Mouse (Mus musculus) cerebellum, adult 11-12 months (tissue): ENCODE data around the gene Smg5.
"Not testable (repeated sequence)": the region's sequence is repeated elsewhere in the genome, so short reads cannot be mapped to it uniquely, and the experiment has no call there.

Source experiments
- DNase-seq: peaks from one replicate; pipeline ENCODE4 v3.0.0; 2022

The Smg5 gene

DNA sequence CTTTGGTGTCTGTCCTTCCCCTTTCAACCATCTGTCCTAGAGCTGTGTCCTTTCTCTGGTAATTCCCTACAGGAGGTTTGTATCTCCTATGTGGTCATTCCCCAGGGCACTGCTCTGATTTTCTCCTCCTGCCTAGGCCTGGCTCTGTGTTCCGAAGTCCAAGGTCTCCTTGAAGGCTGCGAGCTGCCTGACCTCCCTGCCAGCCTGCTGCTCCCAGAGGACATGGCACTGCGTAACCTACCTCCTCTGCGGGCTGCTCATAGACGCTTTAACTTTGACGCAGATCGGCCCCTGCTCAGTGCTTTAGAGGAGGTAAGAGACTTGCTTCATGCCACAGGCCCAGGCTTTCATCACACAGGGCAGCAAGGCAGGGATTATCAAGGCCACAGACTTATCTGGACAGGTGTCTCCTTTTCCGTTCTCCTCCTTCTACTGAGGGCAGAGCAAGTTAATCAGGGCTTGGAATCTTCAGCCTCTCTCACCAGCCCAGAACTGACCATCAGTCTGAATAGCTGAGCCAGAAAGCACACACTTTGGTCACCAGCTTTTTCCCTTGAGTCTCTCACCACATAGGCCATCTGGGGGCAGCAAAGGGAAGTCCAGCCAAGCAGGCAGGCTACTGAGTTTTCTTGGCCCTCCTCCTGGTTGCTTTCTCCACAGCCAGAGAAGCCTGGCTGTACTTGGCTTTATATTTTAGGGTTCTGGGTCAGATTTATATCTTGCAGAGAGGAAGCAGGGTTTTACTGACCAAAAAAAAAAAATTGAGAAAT is 18.5 kb downstream of the Smg5 start:
- no peak for DNase-seq

- DNase-seq = no peak
Observed at GRCm38 (mm10) chr3:88359584-88359983, 23.5 kb downstream of the Smg5 start.

- no peak for DNase-seq
Observed at GRCm38 (mm10) chr3:88359989-88360388, 23.9 kb downstream of the Smg5 start.

GRCm38 (mm10) chr3:88361096-88361495 is 25.0 kb downstream of the Smg5 start:
- no peak for DNase-seq

DNA sequence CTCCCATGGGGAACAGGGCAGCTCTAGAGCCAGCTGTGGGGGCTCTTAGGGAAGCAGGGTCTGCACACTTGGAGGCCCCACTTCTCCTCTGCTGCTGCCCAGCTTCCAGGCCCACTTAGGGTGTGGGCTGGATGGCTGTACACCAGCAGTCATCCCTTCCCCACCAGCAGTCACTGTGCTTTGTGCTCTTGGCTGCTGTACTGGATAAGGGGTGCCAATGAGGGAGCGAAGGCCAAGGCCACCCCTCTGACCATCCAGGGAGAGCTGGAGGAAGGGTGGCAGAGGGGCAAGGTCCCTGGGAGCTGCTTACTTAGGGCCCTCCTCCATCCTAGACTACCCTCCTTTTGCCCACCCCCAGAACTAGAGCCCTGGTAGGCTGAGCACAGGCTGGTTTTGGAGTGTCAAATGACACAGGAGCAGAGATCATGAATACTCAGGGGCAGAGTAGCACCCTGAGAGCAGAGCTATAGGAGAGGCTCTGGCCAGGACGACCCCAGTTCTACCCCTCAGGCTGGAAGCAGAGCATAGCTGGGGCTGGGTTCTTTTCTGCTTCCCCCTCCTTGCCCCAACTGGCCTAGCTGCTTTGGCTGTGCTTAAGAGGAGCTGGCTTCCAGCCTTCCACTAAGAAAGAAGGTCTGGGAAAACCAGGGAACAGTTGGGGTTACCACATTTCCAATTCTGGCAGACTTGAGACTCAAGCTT is 25.7 kb downstream of the Smg5 start:
- DNase-seq = peak; percentile 40

DNA sequence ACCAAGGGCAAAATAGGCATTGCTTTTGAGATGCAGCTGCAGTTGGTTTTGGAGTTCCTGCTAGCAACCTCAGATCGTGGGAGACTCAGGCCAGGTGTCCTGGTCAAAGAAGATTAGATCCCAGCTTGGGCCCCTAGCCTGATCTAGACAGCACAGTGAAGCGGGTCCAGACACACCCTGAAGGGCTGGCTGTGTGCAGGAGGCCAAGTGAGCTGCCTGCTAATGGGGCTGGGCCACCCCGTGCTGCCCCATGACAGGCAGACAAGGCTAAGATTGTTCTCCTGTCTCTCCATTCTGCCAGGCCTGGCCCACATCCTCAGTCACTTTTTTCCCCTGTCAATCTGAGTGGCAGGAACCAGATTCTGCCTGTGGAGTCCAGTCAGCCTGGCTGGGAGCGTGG is 27.6 kb downstream of the Smg5 start:
- peak; percentile 54 for DNase-seq

GRCm38 (mm10) chr3:88364337-88364736 is 28.3 kb downstream of the Smg5 start, which contains the start of gene Paqr6:
Gene Paqr6 (plus strand): TSS chr3:88364584.
- DNase-seq = no peak

- DNase-seq = no peak
Observed at GRCm38 (mm10) chr3:88365705-88366361, 29.8 kb downstream of the Smg5 start.

DNA sequence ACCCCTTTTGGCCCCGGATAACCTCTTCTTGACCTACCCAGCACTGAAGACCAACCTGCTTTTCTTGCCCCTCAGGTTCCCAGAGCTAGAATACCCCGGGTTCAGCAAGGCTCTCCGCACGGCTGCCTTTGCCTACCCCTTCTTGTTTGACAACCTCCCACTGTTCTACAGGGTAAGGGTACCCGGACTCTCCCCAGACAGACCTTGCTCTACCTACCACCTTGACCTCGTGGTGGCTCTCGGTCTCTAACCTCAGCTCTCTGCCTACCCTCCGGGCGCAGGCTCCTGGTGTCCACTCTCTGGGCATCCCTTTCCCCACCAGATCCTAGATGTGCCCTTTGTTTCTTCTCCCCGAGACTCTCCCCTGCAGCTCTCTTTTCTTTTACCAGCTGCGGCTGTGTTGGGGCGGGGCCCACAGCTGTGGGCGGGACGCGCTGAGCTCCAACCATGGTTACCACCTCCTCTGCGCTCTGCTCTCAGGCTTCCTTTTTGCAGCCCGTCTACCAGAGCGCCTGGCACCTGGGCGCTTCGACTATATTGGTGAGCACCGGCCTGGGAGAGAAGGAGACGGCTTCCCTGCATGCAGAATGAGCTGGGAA is 30.9 kb downstream of the Smg5 start:
- DNase-seq = not testable (repeated sequence)

- DNase-seq = not testable (repeated sequence)
Observed at GRCm38 (mm10) chr3:88367517-88367916, 31.5 kb downstream of the Smg5 start.

GRCm38 (mm10) chr3:88368511-88368910 is 32.5 kb downstream of the Smg5 start:
- not testable (repeated sequence) for DNase-seq

DNA sequence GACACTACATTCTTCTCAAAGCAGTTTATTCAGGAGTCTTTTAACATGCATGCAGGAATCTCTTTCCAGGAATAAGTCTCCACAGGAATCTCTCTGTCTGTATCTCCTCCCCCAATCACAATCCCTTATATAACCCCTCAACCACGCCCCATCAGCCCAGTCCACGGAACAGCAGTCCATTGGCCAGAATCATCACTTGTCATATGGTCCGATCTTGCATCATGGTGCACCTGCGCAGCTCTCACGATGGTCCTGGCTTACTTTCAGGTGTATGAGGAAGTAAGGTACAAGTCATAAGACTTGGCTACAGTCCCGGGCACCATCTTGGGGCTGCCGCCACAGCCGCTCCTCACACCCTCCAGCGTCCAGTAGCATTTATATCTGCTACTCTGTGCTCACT is 36.6 kb downstream of the Smg5 start, which contains the start of gene Bglap3:
Gene Bglap3 (minus strand): TSS at position 101 of the 400 bp plus-strand sequence.
- not testable (repeated sequence) for DNase-seq

GRCm38 (mm10) chr3:88375750-88376626 is 39.9 kb downstream of the Smg5 start:
- DNase-seq = not testable (repeated sequence)

GRCm38 (mm10) chr3:88376644-88377043 is 40.6 kb downstream of the Smg5 start:
- DNase-seq = not testable (repeated sequence)

DNA sequence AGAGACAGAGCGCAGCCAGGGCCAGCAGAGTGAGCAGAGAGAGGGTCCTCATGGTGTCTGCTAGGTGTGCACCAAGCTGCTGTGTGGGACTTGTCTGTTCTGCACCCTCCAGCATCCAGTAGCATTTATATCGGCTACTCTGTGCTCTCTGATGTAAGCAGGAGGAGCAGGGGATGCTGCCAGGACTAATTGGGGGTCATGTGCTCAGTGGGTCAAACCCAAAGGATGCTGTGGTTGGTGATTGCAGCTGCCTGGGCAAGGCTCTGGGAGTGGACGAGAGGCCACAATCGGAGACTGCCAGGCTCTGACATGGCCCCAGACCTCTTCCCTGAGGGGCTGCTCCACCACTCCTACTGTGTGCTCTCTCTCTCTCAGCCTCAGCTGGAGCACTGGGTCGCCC is 42.5 kb downstream of the Smg5 start, which contains the start of gene Bglap2:
Gene Bglap2 (minus strand): TSS at position 101 of the 400 bp plus-strand sequence.
- DNase-seq = not testable (repeated sequence)

- DNase-seq = not testable (repeated sequence)
Observed at GRCm38 (mm10) chr3:88381389-88382315, 45.6 kb downstream of the Smg5 start.

GRCm38 (mm10) chr3:88382383-88382782 is 46.3 kb downstream of the Smg5 start:
- DNase-seq = not testable (repeated sequence)

GRCm38 (mm10) chr3:88384364-88384763 is 48.3 kb downstream of the Smg5 start, which contains the start of gene Bglap:
Gene Bglap (minus strand): TSS chr3:88384464.
- no peak for DNase-seq

- DNase-seq = no peak
Observed at GRCm38 (mm10) chr3:88393776-88394375, 57.8 kb downstream of the Smg5 start.

DNA sequence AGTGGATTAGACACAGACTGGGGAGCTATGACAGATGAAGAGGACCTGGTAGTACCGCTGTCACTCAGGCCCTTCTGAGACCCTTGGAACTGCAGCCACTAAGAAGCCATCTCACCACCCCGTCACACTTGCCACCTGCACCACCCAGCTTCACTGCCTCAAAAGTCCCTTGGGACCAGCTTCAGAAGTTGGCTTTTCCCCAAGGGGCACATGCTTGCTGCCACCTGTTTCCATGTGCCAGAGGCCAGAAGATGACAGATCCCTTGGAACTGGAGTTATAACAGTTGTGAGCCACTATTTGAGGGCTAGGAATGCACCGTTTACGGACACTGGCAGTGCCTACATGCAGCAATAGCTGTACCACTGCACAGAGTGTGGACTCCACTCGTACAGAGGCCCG is 59.2 kb downstream of the Smg5 start:
- no peak for DNase-seq
